Mouse (Mus musculus) urinary bladder, postnatal 25 days (tissue): Measurements from ENCODE around the gene Mrps6.
A peak's percentile ranks its signal among the peaks of the same experiment; 100 is the strongest.

ENCODE experiments used
- DNase-seq: peaks from one replicate; pipeline ENCODE4 v3.0.0; 2022; ENCODE audit warnings: low spot score

Mrps6 gene

DNA sequence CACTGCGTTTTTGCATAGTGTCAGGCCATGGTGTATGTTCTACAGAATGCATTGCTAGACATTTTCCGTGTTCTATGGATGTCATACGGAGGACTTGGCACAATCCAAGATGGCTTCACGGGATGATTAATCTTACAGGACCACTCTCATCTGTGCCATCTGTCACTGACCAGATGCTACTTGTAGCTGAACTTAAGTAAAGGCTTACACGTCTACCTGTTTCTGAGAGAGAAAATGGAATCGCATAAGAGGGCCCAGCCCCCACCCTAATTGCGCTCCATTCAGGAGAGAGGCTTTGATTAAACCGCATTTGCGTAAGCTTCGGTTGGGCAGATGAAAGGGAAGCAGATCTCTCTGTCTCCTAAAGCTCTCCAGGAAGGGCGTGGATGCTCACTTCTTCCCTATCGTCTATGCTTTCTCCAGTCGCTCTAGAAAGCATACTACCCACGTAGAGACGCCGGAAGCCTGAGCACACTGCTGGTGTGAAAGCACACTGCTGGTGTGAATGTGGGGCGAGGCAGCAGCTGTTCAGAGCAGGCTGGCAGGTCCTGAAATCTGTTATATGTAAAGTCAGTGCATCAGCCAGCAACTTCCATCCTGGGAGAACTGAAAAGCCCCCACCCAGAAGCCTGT is 62.9 kb downstream of the Mrps6 start:
- DNase-seq, result no peak

GRCm38 (mm10) chr16:92127226-92127625 is 69.2 kb downstream of the Mrps6 start:
- DNase-seq, result no peak

DNA sequence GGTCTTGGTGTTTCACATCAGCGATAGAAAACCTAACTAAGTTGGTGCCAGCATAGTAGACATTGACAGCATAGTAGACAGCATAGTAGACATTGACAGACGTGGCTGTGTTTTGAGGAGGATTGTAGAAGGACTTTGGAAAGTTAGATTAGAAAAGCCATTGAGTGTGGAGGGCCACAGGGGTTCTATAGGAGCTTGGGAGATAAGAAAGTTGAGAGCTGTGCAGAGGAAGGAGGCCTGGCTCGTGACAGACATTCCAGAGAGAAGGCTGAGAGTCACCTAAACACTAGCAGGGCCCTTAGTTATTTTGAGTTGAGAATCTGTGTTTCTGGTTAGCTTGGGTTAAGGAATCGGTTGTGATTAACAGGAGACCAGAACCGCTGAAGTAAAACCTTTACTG is 69.6 kb downstream of the Mrps6 start:
- DNase-seq, result no peak

DNA sequence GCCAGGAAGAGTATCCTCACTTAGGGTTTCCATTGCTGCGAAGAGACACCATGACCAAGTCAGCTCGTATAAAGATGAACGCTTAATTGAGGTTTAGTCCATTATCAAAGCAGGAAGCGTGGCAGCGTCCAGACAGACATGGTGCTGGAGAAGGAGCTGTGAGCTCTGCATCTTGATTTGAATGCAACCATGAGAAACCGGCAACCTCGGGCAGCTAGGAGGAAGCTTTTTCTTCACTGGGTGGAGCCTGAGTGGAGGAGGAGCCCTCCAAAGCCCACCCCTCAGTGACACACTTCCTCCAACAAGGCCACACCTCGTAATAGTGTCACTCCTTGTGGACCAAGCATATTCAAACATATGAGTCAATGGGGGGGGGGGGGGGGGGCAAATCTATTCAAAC is 71.8 kb downstream of the Mrps6 start:
- DNase-seq, result no peak

GRCm38 (mm10) chr16:92132511-92132910 is 74.4 kb downstream of the Mrps6 start:
- DNase-seq, result no peak

DNA sequence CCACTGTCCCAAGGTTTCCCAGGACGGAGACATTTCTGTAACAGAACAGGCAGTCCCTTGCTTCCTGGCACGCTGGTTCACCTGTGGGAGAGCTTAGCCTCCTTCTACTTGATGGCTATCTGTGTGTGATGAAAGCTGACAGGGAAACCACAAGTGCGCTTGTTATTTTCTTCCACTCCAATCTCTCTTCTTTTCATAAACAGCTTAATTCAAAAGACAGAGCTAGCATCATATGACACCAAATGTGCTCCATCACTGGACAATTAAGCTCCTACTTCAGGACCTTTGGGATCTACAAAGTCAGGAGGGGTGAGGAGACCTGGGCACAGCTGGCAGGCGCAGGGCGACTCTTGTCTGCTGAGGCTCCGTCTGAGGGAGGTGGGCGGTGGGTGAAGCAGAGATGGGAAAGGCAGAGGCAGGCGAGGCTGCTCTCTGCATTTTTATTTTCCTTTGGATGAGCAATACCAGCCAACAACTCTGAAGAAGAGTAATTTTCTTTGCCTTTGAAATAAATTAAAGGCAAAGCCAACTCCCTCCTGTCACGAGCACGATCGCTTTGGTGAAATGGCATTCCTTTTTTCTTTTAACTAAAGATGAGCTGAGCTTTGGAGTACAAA is 76.2 kb downstream of the Mrps6 start:
- DNase-seq, result no peak

GRCm38 (mm10) chr16:92136275-92136674 is 78.2 kb downstream of the Mrps6 start:
- no peak for DNase-seq

- DNase-seq, result no peak
These were observed 81.6 kb downstream of the Mrps6 start for GRCm38 (mm10) chr16:92139386-92140261.

GRCm38 (mm10) chr16:92140328-92140727 is 82.3 kb downstream of the Mrps6 start:
- no peak for DNase-seq

GRCm38 (mm10) chr16:92141021-92141420 is 83.0 kb downstream of the Mrps6 start:
- DNase-seq, result no peak

DNA sequence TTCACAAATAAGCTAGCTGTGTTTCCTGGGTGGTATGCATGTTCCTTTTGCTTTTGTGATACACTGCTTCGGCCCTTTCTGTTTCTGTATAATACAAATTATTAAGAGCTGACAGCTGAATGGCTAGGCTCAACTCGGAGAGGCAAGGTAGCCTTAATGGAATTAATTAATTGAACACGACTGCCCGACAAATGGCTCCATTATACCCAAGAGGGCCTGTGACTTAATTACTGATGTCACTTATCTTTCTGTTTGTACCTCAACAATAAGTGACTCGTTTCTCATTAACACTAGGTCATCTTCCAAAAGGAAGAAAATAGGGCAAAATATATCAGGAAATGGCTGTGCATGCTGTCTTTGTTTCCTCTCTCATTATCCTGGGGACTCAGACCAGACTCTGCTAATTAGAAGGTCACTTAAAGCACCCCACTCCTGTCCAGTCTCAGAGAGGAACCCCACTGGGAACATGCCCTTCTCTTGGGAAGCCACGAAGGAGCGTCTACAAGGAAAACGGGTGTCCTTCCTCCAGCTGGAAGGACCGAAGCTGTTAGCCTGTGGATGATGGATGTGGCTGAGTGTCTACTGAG is 84.4 kb downstream of the Mrps6 start:
- no peak for DNase-seq

DNA sequence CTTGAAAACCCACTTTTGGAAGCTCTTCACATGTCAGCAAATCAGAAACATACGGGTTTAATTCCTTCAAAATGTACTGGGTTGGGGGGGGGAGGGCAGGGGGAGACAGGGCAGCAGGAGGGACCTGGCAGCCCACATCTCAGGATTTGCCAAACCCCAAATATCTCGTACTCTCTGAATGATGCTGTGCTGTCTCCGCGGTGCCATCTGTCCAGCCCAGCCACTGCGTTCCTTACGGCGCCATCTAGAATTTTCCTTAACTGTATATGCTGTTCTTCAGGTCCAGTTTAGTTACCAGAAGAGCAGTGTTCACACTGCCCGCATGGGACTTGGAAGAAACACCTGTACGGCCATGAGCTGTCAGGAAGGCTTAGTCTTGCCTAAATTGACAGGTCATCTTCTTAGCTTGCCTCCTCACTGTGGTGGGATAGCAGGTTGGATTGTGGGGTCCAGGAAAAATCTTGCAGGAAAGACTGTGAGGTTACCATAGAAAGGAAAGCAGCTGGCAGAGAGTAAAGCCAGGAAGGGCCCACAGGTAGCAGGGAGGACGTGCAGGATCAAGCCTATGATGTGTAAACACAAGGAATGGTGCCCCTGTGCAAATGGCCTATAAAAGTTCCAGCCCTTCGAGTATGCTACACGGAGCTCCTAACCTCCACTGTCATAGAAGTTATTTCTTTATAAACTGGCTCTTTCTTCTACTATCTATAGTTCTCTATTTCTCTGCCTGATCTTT is 89.7 kb downstream of the Mrps6 start:
- no peak for DNase-seq

DNA sequence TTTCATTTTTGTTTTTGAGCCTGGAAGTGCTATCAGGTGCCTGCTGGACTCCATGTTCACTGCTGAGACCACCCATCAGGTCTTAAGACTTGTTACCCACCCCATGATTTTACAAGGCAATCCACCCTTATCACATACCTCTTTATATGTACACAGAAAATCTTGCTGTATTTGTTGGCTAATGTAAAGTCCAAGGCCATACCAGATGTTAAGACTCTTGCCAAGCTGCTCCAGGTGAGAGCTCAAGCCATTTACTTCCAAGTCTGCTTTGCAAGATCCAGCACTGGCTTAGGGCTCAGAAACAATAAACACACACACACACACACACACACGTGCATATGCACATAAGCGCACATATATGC is 90.3 kb downstream of the Mrps6 start:
- DNase-seq, result no peak

DNA sequence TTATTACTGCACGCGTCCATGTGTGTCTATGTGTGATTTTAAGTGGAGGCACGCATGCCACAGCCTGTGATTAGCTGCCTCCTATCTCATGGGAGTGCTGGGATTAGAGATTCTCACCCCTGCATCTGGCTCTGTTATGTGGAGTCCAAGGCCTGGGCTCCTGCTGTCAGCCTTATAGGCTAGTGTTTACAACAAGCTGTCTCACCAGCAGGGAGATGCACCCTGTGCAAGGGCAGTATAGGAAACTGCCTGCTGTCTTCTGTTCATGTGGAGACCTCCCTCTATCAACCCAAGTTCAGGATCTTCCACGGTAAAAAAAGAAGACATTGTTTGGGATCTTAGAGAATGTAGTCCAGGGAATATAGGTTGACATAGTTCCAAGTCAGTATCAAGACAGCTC is 92.9 kb downstream of the Mrps6 start:
- no peak for DNase-seq

DNA sequence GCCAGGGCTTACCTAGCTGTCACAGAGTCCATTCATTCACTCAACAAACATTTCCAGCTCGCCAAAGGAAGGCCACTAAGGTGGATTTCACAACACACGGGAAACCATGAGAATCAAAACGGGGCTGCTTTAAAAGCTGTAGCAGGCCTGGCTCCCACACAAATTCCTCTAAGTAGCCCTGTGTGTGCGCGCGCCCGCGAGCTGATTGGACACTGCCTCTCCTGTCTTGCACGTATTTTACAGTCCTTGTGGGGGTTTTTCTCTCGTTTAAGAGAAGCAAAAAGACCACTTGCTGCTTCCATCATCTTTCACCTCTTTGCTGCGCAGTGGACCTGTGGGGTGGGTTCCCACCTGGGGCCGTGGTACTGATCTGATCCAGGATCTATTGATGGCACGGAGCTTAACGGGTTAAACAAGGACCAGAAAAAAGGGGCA is 100.0 kb downstream of the Mrps6 start:
- DNase-seq, result no peak

DNA sequence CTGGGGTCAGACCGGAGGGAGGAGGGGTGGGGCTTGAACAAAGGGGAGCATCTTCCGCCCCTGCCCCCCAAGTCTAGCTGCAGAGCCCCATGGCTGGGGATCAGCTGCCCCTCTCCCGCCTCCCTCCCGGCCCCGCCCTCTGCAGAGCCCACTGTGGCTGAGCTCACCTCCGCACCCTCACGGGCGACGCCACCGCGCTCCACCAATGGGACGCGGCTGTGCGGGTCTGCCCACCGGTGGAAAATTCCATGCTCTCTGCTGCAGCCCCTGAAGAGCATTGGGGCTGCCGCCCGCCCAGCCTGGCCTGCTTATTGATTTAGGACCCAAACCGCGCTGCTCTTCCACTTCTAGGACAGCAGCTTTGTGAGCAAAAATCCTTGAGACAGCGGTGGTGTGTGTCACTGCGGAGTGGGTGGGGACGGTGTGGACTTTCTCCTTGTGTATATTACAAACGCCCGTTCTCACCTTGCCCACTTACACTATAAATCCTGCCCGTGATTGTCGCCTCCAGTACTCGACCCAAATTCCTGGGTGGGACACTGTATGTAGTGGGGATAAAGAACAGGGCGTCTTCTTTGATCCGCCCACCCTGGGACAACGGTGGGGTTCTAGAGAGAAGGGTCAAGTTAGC is 100.5 kb downstream of the Mrps6 start:
- DNase-seq, result peak; percentile 20

DNA sequence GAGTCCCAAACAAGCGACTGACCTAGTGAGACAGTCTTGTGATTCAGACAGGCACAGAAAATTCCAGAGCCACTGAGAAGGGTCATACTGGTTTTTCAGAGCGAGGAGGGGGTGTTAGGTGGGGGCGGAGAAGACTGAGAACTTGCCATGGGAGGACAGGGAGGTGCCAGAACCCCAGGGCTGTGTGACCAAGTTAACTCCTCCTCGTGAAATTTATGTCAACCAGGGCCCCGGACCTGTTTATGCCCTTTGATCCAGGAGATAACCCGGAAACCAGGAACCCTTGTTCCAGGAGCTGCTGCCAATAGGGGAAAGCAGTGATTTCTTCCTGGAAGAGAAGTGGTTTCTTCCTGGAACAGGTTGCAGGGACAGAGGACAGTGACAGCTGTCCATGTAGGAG is 101.0 kb downstream of the Mrps6 start:
- DNase-seq, result no peak
